Mouse (Mus musculus): ENCODE measurements around the gene Jrkl. TPM values are rescaled to one million over a fixed set of nuclear protein-coding genes. Genes with fewer than 3 reads are reported as not detected.

Gene Jrkl
- total RNA-seq (2015) (5.5 and 6.4 TPM in 2 replicates), total RNA-seq (2017) (7.5 and 9.4 TPM in 2 replicates)

DNA sequence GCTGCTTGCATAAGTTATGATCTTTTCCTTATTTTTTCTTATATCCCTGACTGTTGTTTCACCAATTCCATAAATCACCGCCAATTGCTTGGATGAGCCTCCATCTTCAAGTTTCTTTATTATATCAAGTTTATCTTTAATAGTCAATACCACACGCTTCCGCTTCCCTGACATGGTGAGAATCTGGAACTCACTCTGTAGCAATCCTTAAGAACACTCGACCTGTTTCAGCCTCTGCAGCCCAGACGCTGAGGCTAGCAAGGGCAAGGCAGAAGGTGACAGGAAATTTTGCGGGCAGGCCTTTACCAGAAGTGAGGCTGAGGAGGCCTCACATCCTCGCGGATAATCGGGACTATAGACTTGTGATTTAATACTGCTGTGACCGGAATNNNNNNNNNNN is at the start of gene Jrkl:
Jrkl (minus strand) TSS at position 349 of the 400 bp plus-strand sequence.
- ATAC-seq (replicated peaks; ENCODE audit: poor library complexity) = peak; percentile 56

DNA sequence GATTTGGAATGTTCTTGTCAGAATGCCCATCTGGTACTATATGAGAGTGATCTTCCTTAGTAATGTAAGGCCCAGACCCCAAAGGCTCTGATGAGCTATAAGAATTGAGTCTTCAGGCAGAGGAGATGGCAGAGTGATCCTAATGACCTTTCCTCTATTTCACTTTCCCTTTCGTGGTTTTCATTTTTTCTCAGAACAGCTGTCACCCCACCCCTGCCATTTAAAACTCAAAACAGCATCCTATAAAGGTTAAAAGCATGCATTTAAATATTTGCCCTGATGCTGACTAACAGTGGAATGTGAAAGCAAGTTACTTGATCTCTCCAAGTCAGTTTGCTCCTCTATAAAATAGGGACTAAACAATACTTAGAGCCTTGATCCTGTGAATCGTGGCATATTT is 41.9 kb upstream of the Jrkl start:
- ATAC-seq (replicated peaks; ENCODE audit: poor library complexity) = no peak

- no peak for ATAC-seq (replicated peaks; ENCODE audit: poor library complexity)
Observed at GRCm38 (mm10) chr9:13273219-13273618, 27.6 kb upstream of the Jrkl start.

DNA sequence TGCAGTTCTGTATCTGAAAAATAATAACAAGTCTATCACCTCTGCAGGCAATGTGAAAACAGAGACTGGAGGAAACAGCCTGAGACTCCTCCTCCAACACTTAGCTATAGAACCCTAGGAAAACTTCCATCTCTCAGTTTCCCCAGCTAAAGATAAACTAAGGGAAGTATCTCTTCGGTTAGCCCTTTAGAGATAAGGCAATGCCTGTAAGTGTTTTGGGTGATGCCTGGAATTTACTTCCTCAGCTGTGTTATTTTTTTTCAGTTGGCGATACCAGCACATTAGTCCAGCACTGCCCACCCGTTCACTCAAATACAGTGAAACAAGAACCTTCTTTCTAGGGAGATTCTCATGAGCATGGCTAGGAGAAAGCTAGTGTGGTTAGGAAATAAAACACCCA is 15.4 kb upstream of the Jrkl start:
- no peak for ATAC-seq (replicated peaks; ENCODE audit: poor library complexity)

DNA sequence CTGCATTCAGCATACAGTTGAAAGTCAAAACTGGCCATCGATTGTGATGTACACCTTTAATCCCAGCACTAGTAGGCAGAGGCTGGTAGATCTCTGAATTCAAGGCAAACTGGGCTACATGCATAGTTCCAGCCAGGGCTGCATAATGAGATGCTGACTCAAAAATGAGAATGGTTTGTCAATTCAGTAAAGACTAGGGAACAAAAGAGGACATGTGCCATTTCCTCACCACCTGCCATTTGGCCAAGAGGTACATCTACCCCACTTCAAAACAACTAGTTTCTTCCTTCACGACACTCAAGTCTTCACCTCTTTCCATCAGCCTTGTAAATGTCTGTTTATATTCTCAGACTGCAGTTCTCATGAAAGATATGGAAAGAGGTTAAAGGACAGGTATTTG is 12.5 kb upstream of the Jrkl start:
- no peak for ATAC-seq (replicated peaks; ENCODE audit: poor library complexity)

DNA sequence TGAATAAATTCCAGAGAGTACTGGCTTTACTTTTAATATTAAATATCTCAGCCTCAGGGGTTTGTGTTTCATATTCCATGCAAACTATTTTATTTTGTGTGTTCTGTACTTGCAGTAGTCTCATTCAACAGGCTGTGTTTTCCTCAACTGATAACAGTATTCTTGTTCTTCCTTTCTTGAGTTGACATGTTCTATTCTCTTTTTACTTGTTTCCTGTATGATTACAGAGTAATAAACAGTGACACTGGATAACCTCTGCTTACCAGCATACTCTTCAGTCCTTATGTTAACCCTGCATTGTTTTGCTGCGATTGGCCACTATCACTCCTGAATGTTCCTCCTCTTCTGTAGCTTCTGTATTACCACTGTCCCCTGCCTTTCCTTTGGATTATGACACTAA is 11.1 kb upstream of the Jrkl start:
- no peak for ATAC-seq (replicated peaks; ENCODE audit: poor library complexity)

- no peak for ATAC-seq (replicated peaks; ENCODE audit: poor library complexity)
Observed at GRCm38 (mm10) chr9:13251251-13251650, 5.6 kb upstream of the Jrkl start.

GRCm38 (mm10) chr9:13248104-13248503 is 2.5 kb upstream of the Jrkl start:
- no peak for ATAC-seq (replicated peaks; ENCODE audit: poor library complexity)

DNA sequence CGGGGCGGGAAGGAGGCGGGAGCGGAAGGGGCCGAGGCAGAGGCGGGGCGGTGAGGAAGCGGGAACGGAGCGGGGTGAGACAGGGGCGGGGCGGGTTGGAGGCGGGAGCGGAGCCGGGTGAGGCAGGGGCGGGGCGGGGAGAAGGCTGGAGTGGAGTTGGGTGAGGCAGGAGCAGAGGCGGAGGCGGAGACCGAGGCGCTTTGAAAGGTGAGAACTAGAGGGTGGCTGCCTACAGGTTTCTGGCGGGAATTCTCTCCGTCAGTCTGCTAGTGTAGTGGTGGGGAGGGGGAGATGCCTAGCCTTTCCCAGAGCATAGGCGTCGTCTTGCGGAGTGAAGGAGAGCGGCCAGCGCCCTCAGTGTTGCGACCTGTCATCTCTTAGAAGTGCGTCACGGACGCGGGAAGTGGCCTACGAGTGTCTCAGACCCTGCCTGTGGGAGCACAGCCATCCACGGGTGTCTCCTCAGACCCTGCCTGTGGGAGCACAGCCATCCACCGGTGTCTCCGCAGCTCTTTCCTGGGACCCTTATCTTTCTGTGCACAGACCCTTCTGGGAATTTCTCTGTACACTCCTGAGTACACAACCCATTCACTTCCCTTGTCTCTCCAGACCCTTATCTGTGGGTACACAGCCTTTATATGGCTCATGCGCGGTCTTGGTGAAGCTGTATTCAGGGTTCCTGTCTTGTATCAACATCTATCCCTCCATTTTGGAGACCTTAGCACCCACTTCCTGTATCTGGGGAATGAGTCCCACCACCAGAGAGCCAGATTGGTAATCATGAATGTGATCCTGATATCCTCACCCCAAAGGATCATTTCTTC is 1.4 kb upstream of the Jrkl start, which contains the start of gene Ccdc82:
Ccdc82 (plus strand) TSS at position 141 of the 824 bp plus-strand sequence.
- ATAC-seq (replicated peaks; ENCODE audit: poor library complexity) = peak; percentile 94

GRCm38 (mm10) chr9:13242321-13242720 is 3.3 kb downstream of the Jrkl start:
- ATAC-seq (replicated peaks; ENCODE audit: poor library complexity) = no peak

GRCm38 (mm10) chr9:13231545-13232216 is 13.9 kb downstream of the Jrkl start:
- peak; percentile 94 for ATAC-seq (replicated peaks; ENCODE audit: poor library complexity)

- no peak for ATAC-seq (replicated peaks; ENCODE audit: poor library complexity)
Observed at GRCm38 (mm10) chr9:13230553-13230952, 15.1 kb downstream of the Jrkl start.

DNA sequence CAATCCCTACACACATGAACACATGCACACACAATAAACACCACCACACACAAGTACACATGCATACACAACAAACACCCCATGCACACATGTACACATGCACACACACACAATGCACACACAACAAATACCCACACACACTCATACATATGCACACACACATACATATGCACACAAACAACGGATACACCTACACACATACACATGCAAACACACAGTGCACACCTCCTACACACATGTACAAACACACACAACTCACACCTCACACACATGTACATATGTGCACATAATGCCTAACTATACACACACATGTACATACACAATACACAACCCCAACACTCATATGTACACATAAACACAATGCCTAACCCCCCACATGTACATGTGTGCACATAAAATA is 19.8 kb downstream of the Jrkl start:
- no peak for ATAC-seq (replicated peaks; ENCODE audit: poor library complexity)

- no peak for ATAC-seq (replicated peaks; ENCODE audit: poor library complexity)
Observed at GRCm38 (mm10) chr9:13206369-13206768, 39.3 kb downstream of the Jrkl start.

DNA sequence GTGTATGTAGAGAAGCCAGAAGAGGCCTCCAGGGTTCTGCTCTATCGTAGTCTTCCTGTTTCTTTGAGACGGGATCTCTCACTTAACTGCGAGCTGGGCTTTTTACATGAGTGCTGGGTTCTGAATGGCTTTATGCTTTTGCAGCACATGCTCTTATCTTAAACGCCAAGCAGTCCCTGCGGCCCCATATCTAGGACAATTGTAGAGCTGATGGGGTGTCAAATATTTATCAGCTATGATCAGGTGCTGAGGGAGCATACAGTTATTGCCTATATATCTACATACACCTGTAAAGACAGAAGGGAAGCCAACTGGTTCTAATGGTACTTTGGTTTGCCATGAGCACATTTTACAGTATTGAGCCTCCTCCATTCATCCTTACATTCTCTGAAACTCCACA is 41.9 kb downstream of the Jrkl start:
- peak; percentile 26; the same call in 1 of the 2 replicates for ATAC-seq (replicated peaks; ENCODE audit: poor library complexity)

DNA sequence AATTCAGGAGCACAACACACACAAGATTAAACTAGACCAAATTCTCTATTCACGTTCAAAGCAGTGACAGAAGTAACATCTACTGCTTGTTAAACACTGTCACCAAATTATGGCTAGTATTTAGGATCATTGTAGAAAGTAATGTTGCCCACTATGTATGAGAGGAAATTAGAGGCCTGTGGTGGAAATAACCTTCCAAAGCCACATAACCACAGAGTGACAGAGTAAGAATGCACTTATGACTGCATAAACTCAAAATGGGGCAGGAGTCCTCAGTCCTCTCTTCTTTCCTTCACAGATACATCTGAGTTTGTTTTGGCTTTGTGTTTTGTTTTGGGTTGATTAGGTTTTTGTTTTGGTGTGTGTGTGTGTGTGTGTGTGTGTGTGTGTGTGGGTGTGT is 42.5 kb downstream of the Jrkl start:
- 0 out of 2 replicates have a peak, but pooled peaks have one; percentile 37 for ATAC-seq (replicated peaks; ENCODE audit: poor library complexity)

- ATAC-seq (replicated peaks; ENCODE audit: poor library complexity) = no peak
Observed at GRCm38 (mm10) chr9:13200079-13200478, 45.5 kb downstream of the Jrkl start.

DNA sequence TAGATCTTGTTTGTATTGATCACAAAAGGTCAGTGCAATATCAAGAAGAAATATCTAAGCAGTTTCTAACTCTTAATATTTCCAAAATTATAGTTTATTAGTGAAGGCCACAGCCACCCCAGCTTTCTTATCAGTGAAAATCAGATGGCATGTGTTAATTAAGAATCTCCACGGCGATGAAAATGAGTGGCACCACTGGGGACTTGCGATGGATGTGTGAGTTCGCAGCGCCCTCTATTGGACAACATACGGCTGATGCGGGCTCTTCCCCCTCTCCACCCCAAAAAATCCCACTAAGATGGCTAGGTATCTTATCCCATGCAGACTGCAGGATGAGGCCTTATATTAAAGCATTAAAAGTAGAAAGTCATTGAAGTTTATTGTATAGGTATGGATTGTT is 49.9 kb downstream of the Jrkl start:
- peak; percentile 88 for ATAC-seq (replicated peaks; ENCODE audit: poor library complexity)

GRCm38 (mm10) chr9:13195268-13195667 is 50.4 kb downstream of the Jrkl start:
- ATAC-seq (replicated peaks; ENCODE audit: poor library complexity) = peak; percentile 88

GRCm38 (mm10) chr9:13194619-13195018 is 51.0 kb downstream of the Jrkl start:
- ATAC-seq (replicated peaks; ENCODE audit: poor library complexity) = no peak
